ENCODE assay signal across 9 mouse cellular contexts in genomic region chr13:32213702-32214452, GRCm38 (mm10).
DNase-seq lines count a peak whose midpoint lies in the region; ATAC-seq lines count a peak whose summit lies in the region.
"Had no signal": no experiment of that assay in that cellular context is flagged by ENCODE, and none has a peak within 500 bp of the region (broad histone marks: within the 10 kb centered on the region; RNA-seq: fewer than 3 reads in every experiment).

No protein-coding gene starts in this region.

- intact Hi-C loops in heart, postnatal 25 days (cut with DNase I), result loop anchor here (1.0 to 10.0 kb wide), 5 partner anchors 83 to 467 kb away; no protein-coding TSS in a partner anchor
- intact Hi-C loops in left cerebral cortex, postnatal 14 days (cut with DNase I), result loop anchor here (2.0 kb wide), 1 partner anchor 413 kb away; no protein-coding TSS in a partner anchor

- H3K9ac ChIP-seq in neural tube, embryonic 13.5 days, result no peak overlapping the region
- H3K9ac ChIP-seq: liver, embryonic 13.5 days had no signal

- peak; percentile 6 to 39 for DNase-seq in left cerebral cortex, adult 9 months (ENCODE audit: low spot score in 2 of 2)
- no peak for DNase-seq in left cerebral cortex, adult 8-10 months (ENCODE audit: low spot score in 2 of 2)
- DNase-seq in MN1 (ENCODE audit: low spot score), result peak; percentile 68
- peak; percentile 53 for DNase-seq in embryo, embryonic 11.5 days (ENCODE audit: low read depth, low spot score)
- peak; percentile 14 for DNase-seq in heart, postnatal 25 days (ENCODE audit: low spot score)
- peak; percentile 46 to 54 for DNase-seq in left cerebral cortex, postnatal 14 days (ENCODE audit: low spot score in 2 of 2)
- DNase-seq in spleen, adult 12 weeks (ENCODE audit: low spot score), result no peak
- DNase-seq: liver, embryonic 13.5 days had no signal

- peak; percentile 50; the same call in 1 of the 2 replicates for ATAC-seq in neural tube, embryonic 13.5 days (ENCODE audit: low read depth)

- no peaks in the 10 kb centered on the region for H3K4me1 ChIP-seq in neural tube, embryonic 13.5 days (replicated peaks)
- H3K4me1 ChIP-seq: liver, embryonic 13.5 days had no signal

- no peak overlapping the region for H3K4me3 ChIP-seq in neural tube, embryonic 13.5 days
- H3K4me3 ChIP-seq: liver, embryonic 13.5 days had no signal

- no peaks in the 10 kb centered on the region for H3K27me3 ChIP-seq in neural tube, embryonic 13.5 days
- H3K27me3 ChIP-seq: liver, embryonic 13.5 days had no signal

- no peaks in the 10 kb centered on the region for H3K36me3 ChIP-seq in neural tube, embryonic 13.5 days
- H3K36me3 ChIP-seq: liver, embryonic 13.5 days had no signal

- 0 out of 2 replicates have a peak overlapping the region, but pooled peaks have one; percentile 24 for H3K27ac ChIP-seq in neural tube, embryonic 13.5 days (replicated peaks)
- H3K27ac ChIP-seq: liver, embryonic 13.5 days had no signal

- WGBS in neural tube, embryonic 13.5 days, result 55% methylated on average over 9 of the region's 9 CpGs

- H3K9me3 ChIP-seq in neural tube, embryonic 13.5 days, result no peaks in the 10 kb centered on the region
- H3K9me3 ChIP-seq: liver, embryonic 13.5 days had no signal

- no peak overlapping the region for H3K4me2 ChIP-seq in neural tube, embryonic 13.5 days
- H3K4me2 ChIP-seq: liver, embryonic 13.5 days had no signal

Comparison
In these comparisons a context has a peak if more than half of its experiments do, and no peak if none do; other contexts are left out.
1. DNase-seq: peak in left cerebral cortex, adult 9 months (2 of 2), MN1 (single experiment), embryo, embryonic 11.5 days (single experiment), heart, postnatal 25 days (single experiment) and left cerebral cortex, postnatal 14 days (2 of 2); none in left cerebral cortex, adult 8-10 months (0 of 2) and spleen, adult 12 weeks (single experiment).